Mouse (Mus musculus): ENCODE data around the gene Dner.
"Not testable (repeated sequence)": the region's sequence is repeated elsewhere in the genome, so short reads cannot be mapped to it uniquely, and the experiment has no call there.

Gene Dner

DNA sequence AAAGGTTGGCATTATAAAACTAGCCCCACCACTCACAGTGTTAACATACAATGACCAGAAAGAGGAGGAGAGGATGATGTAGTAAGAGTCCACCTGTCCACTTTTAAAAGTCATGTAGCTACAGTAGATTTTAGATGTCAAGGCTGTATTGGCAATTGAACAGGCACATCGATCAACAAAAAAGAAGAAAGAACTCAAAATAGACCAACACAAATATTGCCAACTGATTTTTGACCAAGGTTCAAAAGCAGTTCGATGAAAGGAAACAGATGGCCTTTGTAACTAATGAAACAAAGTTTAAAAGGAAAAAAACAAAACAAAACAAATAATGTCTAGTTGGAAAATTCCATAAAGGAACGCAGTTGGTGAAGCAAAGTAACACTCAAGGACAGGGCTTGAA is 296.4 kb downstream of the Dner start:
- DNase-seq (ENCODE audit: low read depth, low spot score) = no peak

DNA sequence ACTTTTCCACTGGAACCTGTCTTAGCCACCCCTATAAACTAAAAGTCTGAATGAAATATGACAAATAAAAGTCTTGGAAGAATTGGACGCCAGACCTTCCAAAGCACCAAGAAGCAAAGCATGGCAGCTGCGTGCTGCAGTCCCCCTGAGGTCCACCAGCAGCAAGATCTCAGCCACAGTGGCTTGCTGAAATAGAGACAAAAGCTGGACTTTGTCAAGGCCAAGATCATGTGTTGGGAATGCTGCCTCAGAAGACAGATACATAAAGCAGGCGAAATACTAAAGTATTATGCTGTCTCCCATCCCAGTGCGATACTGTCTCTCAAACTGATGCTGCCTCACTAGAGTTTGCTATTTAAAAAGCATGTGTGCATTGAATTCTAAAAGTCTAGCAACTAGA is 296.9 kb downstream of the Dner start:
- DNase-seq (ENCODE audit: low read depth, low spot score) = no peak

DNA sequence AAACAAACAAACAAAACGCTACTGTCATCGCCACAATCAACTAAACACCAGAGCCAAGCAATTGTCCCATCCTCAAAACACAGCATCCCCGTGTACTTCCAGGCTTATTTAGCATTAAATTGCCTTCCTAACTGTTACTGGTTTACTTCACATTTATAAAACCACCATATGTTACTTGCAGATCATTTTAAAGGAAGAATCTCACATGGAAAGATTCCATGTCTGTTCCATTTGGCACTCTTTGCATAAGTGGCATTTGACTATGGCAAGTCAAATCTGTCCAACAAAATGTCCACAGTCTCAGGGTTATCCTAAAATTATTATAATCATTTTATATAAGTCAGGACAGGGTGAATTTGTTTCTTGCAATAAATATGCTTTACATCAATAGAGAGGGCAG is 299.2 kb downstream of the Dner start:
- DNase-seq (ENCODE audit: low read depth, low spot score) = no peak

DNA sequence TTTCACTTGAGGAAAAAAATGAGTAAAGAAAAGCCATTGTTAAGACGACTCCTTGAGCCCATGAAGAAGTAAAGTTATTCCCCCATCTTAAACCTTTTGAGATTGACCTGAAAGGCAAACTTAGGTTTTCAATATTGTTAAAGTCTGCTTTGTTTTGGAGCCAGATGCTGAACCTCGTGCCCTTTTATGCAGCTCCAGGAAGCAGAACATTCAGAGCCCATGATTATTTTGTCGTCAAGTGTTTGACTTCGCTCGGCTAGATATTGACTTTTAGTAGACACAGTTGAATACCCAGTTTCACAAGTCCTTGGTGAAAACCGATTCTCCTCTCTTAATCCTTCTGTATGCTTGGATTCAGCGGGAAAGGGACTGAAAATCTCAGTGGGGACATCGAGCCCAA is 300.1 kb downstream of the Dner start:
- no peak for DNase-seq (ENCODE audit: low read depth, low spot score)

DNA sequence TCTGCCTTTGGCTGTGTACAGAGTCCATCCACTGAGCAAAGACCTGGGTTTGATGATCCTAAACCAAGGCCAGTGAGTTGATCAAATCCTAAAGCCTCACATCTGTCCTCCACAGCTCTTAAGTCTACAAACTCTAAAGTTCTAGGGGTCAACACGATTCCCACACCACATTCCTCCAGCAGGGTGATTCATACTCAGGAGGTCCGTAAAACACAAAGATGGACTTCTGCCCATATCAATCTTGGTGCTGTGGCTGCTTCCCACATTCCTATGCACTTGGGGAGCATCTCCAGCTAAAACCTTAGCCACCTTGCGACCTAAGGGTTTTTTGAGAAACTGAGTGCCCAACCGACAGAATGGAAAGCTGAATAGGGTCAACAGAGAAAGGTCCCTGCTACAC is 305.1 kb downstream of the Dner start:
- no peak for DNase-seq (ENCODE audit: low read depth, low spot score)

DNA sequence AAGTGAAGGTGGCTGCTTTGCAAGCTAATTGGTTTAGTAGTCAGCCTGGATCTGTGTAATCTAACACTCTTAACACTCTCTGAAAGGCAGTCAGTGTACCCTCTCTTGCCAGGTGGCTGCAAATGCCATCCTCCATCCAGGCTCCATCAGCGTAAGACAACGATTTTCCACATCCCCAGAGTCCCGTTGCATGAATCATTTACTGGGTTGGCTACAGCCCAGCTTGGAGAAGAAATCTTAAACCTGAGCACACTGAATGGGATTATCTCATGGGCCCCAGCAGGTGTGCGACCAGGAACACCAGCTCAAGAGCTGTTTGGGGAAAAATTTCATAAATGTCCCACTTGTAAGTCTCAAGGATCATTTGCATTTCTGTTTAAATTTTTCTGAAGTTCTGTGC is 308.4 kb downstream of the Dner start:
- no peak for DNase-seq (ENCODE audit: low read depth, low spot score)

DNA sequence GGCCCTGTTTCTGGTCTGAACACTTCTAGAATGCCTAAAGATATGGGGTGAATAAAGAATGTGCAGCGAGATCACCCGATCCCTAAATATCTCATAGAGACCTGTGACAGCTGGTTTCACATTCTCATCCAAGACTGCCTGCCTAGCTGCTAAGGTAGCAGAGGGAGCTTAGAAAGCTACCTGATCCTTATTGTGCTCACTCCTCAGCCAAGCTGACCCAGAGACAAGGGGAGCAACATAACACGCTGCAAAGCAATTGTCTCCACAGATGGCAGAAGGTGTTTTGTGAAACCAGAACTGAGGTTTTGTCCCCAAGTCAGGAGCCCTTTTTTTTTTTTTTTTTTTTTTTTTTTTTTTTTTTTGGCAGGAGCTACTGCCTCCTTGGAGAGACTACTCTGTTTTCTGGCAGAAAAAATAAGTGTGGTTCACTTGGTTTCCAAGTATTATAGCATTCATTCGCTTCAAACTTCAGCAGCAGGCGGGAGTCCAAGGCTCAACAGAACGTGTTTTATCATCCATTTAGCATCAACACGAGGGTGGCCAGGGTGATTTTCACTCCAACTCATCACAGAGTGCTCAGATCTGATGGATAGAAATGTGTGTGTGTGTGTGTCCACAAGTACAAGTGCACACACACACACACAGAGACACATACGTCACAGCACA is 309.4 kb downstream of the Dner start:
- DNase-seq (ENCODE audit: low read depth, low spot score) = no peak

DNA sequence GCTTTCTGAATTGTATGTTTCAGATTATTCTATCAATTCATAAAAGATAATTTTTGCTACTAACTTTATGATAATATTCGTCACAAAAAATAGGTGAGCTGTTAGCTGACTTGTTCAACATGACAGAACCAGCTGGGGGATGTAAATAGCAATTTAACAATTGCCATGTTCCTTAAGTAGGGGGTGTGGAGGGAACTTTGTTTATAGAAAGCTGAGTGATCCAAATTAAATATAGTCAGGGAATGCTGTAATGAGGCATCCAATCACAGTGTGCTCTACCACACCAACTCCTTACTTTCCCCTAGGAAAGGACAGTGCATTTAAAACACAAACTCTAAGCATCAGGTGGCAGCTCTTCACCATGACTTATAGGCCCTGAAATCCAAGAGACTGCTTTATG is 313.3 kb downstream of the Dner start:
- DNase-seq (ENCODE audit: low read depth, low spot score) = no peak

DNA sequence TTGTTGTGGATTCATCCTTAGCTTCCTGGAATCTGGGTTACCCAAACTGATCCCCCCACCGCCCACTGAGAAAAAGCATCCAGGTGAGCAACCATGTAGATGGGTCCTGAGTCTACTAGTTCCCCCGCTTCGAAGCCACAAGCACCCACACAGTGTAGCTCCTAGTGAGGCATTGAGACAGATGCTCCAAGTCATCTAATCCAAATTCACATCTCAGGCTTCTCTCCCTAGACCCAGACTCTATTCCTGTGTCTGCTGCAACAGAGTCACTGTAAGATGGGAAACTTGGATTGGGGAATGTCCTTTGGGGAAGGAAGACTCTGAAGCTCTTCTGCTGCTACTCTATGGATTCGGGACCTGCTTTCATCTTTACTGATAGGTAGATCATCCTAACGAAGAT is 314.0 kb downstream of the Dner start:
- no peak for DNase-seq (ENCODE audit: low read depth, low spot score)

DNA sequence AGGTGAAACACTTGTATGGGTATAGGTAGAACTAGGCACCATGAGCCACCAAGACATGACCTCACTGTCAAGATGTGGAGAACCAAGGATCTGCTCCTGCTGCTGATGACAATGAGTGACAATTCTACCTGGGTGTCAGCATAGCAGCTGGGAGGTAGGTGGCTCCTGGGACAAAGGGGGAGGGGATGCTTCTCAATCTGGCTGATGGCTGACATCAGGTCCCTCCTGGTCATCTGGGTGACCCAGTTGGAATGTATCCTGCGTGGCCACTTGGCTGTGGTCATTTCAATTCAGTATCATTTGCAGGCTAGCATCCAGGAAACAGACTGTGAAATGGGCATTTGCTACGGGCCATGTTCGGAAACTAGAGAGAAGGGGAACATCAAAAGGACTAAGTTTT is 315.1 kb downstream of the Dner start:
- DNase-seq (ENCODE audit: low read depth, low spot score) = no peak

DNA sequence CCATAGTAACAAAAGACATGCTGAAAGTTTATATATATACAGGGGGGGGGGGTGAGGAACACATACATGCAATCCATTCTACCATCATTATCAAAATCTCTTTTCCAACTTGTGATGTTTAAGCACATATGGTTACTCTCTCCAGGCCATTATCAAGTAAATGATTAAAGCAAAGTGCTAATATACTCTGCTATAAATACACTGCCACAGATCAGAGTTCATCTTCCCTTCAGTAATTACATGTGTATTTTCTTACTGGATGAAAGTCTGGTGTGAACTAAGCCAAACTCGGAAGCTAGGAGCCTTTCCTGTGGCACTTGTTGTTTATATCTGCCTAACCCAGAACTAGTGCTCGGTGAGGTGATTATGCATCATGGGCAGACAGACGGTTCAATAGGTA is 328.3 kb downstream of the Dner start:
- DNase-seq (ENCODE audit: low read depth, low spot score) = no peak

DNA sequence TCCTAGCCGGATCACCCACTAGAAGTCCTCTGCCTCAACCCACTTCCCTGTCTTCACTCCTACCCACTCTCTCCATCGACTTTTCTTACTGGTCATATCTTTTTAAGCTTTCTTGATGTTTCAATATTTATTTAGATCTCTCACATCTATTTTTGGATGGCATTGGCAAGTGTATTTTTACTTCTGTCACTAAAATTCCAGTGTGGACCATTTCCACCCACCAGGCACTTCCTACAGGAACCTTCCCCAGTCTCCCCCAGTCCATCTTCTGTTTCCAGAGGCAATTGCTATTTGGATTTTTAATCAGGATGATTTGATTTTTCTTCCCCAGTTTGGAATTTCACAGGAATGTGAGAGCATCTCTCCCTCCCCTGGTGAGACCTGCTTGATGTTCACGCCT is 329.5 kb downstream of the Dner start:
- DNase-seq (ENCODE audit: low read depth, low spot score) = no peak

DNA sequence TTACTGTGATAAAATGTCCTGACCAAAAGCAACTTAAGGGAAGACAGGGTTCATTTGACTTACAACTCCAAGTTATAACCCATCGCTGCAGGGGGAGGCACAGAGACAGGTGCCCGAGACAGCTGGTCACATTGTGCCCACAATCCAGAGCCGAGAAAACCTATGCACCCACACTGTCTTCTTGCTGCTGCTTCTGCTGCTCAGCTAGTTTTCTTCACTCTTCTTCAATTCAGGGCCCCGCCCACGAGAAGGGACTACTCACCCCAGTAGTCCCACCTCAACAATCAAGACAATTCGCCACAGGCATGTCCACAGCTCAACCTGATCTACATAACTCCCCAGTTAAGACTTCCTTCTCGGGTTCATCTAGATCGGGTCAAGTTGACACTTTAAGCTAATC is 332.1 kb downstream of the Dner start, which contains the start of gene Pid1:
Gene Pid1 (minus strand): TSS at position 214 of the 400 bp plus-strand sequence.
- no peak for DNase-seq (ENCODE audit: low read depth, low spot score)

DNA sequence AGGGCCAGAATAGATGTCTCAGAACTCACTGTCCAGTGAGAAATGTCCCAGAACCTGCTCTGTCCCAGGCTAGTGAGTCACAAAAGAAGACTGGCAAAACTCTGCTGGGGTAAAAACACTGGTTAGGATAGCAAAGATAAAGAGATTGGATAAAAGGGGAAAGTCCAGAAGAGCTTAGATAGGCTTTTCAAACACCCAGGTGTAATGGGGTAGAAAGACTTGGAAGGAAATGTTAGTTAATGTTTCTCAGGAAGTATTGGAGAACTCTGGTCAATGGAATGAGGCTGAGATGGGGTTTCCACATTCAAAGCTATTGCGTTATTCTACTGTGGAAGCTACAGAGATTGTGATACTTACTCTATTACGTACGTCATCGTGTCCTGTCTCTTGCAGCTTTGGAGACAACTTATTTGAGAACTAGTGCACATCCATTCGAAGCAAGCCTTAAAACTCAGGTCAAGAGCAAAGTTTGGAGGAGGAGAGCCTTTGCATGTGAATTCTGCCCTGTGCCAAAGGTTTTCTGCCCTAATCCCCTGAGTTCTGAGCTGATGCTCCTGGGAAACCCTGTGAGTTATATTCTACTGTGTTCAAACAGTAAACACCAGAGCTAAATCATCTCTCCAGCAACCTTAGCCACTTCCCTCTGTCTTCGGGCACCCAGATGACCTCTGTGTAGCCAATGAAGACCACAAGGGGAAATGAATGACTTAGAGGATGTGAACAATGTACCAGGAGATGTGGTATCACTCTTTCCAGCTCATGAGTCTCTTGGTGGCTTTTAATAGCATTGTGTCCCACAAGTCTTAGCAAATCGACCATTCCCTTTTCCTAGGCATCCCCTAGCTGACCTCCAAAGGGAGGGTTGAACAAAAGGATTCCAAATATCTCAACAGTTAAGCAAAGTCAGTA is 333.1 kb downstream of the Dner start:
- no peak for DNase-seq (ENCODE audit: low read depth, low spot score)

DNA sequence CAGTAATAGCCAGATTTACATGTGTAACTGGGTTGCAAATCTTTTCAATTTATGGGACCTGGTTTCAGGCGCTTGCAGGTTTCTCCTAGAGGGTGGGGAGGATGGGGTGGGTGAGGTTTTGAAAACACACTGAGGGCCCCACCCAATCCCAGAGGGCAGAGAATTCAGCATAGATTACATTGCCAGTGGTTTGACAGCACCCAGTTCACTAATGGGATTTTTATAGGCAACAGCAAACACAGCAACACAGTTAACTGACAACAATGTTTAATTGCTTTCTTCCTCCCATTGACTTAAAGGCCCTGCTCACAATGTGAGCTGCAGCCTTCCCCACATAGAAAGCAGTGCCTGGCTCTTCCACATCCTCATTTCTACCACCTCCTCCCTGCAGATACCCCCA is 333.8 kb downstream of the Dner start:
- no peak for DNase-seq (ENCODE audit: low read depth, low spot score)

DNA sequence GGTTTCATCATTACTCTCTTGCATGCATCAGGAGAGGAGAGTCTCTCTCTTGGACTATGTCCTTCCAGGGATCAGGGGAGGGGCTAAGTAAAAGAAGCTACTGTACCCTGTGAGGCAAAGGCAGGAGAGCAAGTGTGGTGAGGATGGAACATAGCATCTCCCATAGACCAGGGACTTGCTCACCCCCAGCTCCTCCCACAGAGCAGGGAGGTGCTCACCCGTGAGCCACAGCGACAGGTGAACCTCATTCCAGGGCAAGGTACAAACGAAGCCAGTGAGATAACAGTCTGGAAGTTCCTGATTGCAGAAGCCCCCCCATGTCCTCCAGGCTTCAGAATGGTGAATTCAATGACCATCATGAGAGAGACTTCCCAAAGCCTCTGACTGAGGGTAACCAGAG is 334.6 kb downstream of the Dner start:
- DNase-seq (ENCODE audit: low read depth, low spot score) = no peak

DNA sequence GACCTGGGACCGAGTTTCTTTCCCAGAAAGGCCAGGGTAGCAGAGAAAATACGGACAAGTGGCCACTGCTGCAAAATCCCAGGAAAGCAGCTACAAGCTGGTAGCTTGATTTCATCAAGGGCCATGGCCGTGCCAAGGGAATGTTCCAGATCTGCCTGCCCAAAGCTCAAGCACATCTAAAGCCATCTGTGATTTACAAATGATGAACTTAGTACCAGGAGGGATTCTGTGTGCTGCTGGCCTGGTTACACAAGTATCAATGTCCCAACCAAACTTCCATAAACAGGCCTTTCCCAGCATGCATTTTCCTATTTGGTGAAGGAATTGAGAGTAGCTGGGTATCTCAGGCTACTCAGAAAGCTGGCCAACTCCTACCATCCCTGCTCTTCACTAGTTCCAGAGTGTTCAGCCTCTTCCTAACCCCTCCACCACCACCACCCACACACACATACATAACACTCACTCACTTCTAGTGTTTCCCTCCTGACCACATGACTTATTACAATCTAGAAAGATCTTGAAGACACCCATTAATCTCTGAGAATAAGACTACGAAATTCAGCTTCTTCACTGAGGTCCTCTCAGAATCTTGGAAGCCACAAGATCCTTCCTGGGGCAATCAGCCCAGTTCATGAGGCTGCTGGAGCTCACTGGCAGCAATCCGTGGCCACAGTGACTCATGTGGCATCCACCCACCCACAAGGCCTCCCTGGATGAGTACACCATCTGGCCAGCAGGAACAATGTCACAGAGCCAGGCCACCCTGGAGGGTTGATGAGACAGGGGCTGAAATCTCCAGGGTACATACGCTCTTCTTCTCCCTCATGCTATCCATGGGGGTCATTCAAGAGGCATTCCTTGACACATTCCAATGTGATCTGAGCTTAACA is 336.2 kb downstream of the Dner start:
- DNase-seq (ENCODE audit: low read depth, low spot score) = no peak

DNA sequence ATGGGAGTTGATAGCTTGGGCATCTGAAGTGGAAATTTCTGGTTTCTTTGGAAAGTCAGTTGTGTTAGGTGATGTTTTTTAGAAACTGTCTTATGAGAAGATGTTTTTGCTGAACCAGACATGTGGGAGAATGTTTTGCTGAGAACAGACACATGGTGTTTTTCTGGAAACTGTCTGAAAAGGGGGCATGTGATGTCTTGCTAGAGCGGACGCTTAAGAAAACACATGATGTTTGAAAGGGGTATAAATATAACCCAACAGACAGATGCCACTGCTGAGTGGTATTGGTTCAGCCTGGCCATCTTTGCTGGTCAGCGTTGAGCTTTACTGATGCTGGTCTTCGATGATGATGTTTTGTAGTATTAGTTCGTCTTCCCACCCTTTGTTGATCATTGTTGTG is 338.8 kb downstream of the Dner start:
- no peak for DNase-seq (ENCODE audit: low read depth, low spot score)

DNA sequence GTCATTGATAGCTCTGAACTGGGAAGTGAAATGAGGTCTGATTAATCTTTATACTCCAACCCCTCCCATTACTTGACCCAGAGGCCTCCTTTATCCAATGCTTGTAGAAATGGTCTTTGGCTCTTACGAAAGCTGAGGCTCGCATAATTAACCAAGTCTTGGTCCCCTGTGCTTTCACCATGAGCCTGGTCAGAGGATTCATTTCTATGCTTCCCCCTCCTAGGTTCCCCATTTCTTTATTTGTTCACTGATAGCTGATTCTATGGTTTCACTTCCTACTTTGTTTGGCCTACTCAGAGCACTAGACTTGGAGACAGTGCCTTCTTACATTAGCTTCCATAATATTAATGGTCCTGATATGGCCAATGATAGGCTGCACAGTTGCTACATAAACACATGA is 345.8 kb downstream of the Dner start:
- DNase-seq (ENCODE audit: low read depth, low spot score) = no peak

DNA sequence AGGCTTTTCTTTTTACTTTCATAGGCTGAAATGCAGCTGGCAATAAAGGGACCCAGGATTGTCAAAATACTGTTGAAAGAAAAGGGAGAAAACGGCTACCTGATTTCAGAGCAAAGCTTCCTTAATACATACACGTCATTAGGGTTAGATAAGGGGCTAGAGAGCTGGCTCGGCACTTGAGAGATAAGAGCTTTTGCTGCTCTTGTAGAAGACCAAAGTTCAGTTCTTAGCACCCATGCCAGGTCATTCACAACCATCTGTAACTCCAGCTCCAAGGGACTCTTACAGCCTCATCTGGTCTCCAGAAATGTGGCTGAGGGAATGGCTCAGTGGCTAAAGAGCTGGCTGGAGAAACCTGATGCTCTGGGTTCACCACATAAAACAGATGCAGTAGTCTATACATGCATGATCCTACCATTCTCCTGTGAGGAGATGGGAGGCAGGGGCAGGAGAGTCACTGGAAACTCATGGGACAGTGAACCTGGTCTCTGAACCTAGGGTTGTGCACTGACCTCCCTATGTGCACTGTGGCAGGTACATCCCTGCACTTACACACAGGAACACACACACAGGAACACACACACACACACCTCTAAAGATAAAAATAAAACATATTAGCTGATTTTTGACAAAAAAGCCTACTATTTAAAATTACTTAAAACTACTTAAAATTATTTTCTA is 348.1 kb downstream of the Dner start:
- DNase-seq (ENCODE audit: low read depth, low spot score) = no peak

DNA sequence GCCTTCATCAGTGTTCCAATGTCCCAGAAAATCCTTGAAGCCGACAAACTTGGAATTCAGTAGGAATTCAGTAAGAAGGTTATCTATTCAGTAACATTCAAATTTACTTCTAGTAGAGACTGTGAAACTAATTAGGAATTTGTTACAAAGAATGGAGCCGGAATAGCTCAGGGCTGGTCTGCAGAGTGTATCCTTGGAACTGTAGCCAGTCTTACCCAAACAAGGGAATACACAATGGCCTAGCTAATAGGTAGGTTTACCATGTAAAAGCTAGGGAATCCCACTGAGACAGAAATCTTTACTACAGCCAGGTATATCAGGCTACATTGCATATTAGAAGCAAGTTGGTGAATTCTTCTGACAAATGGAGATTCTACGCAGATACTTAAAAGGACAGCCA is 363.2 kb downstream of the Dner start:
- peak; percentile 14 for DNase-seq (ENCODE audit: low read depth, low spot score)

DNA sequence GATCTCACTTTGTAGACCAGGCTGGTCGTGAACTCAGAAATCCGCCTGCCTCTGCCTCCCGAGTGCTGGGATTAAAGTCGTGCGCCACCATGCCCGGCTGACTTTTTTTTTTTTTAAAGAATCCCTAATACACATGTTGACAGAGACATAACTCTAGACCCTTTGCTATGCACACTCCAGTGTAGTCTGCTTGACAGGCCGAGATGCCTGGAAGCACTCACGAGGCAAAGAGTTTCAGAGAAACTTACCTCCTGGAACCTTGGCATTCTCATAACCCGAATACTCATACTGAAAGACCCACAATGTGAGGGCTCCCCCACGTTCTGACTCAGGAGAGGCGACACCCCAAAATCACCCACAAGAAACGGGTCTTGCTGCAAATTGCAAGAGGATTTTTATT is 364.2 kb downstream of the Dner start:
- not testable (repeated sequence) for DNase-seq (ENCODE audit: low read depth, low spot score)

All from WW6 (cell line).